In genomic region chr6:137125433-137125832, GRCm38 (mm10) we compare ENCODE assay signal across 11 mouse cellular contexts. TPM values are rescaled to one million over a fixed set of nuclear protein-coding genes. Genes with fewer than 3 reads are reported as not detected.
DNase-seq lines count a peak whose midpoint lies in the region; ATAC-seq lines count a peak whose summit lies in the region.
"Had no signal": no experiment of that assay in that cellular context is flagged by ENCODE, and none has a peak within 500 bp of the region (broad histone marks: within the 10 kb centered on the region; RNA-seq: fewer than 3 reads in every experiment).

No protein-coding gene starts in this region.

- H3K4me3 ChIP-seq in heart, embryonic 13.5 days = no peak overlapping the region
- H3K4me3 ChIP-seq in limb, embryonic 10.5 days = no peak overlapping the region
- H3K4me3 ChIP-seq: limb, embryonic 12.5 days; midbrain, embryonic 10.5 days had no signal

- WGBS in heart, embryonic 13.5 days = 39% methylated on average over 9 of the region's 9 CpGs
- 75% methylated on average over 9 of the region's 9 CpGs for WGBS in limb, embryonic 10.5 days

- H3K27me3 ChIP-seq in heart, embryonic 13.5 days (replicated peaks) = no peaks in the 10 kb centered on the region
- H3K27me3 ChIP-seq in limb, embryonic 10.5 days (ENCODE audit: low read depth, poor library complexity, severe bottlenecking) = no peaks in the 10 kb centered on the region
- H3K27me3 ChIP-seq: limb, embryonic 12.5 days had no signal

- no peaks in the 10 kb centered on the region for H3K36me3 ChIP-seq in heart, embryonic 13.5 days
- H3K36me3 ChIP-seq in limb, embryonic 10.5 days = no peaks in the 10 kb centered on the region
- H3K36me3 ChIP-seq: limb, embryonic 12.5 days; midbrain, embryonic 10.5 days had no signal

- peak overlapping the region; percentile 48; the same call in 1 of the 2 replicates for H3K27ac ChIP-seq in heart, embryonic 13.5 days (replicated peaks)
- no peak overlapping the region for H3K27ac ChIP-seq in limb, embryonic 10.5 days
- H3K27ac ChIP-seq: limb, embryonic 12.5 days; midbrain, embryonic 10.5 days had no signal

- ATAC-seq in heart, embryonic 13.5 days (ENCODE audit: extremely low read depth, insufficient number of reproducible peaks, low FRiP score, low TSS enrichment) = no peak

- intact Hi-C loops in heart, postnatal 10 days (cut with DNase I) = no loop called here

- H3K4me1 ChIP-seq in heart, embryonic 13.5 days = peaks cover 28% of the 10 kb centered on the region; the same call in 1 of the 2 replicates
- peaks cover 19% of the 10 kb centered on the region for H3K4me1 ChIP-seq in limb, embryonic 10.5 days
- H3K4me1 ChIP-seq: midbrain, embryonic 10.5 days had no signal

- no peak overlapping the region for H3K9ac ChIP-seq in heart, embryonic 13.5 days
- H3K9ac ChIP-seq: limb, embryonic 12.5 days had no signal

- no peak for DNase-seq in heart, postnatal 10 days
- peak; percentile 49 for DNase-seq in 3134 (ENCODE audit: extremely low read depth, insufficient read length, low spot score)
- DNase-seq in Muller cell, postnatal 12 days (ENCODE audit: inconsistent ontology term) = peak; percentile 64
- peak; percentile 24 for DNase-seq in limb, embryonic 10.5 days (ENCODE audit: low spot score)
- DNase-seq in cerebellum, adult 9-11 months = no peak
- DNase-seq in layer of hippocampus, adult 11-12 months (ENCODE audit: low spot score) = no peak
- DNase-seq: gastrocnemius, postnatal 25 days; lung, adult 2 months had no signal

- H3K4me2 ChIP-seq in heart, embryonic 13.5 days = no peak overlapping the region
- H3K4me2 ChIP-seq: limb, embryonic 12.5 days had no signal

- no peaks in the 10 kb centered on the region for H3K9me3 ChIP-seq in heart, embryonic 13.5 days
- no peaks in the 10 kb centered on the region for H3K9me3 ChIP-seq in limb, embryonic 10.5 days (replicated peaks)
- H3K9me3 ChIP-seq: midbrain, embryonic 10.5 days had no signal

RNA-seq across cellular contexts. Expression of gene Rerg, which starts 44.9 kb away (rescaled TPM):
- polyA plus RNA-seq in heart, embryonic 13.5 days (2015; fragmentation: Nextera tagmentation; extraction: Ambion mirVana) = 4.5 and 5.2 TPM in 2 replicates
- 1 to 10 TPM; 8.9 to 9.4 TPM for total RNA-seq in heart, postnatal 10 days (2021)
- 1.2 and 1.3 TPM in 2 replicates for polyA plus RNA-seq in limb, embryonic 10.5 days (2016; fragmentation: Nextera tagmentation; extraction: Ambion mirVana)

Comparison
In these comparisons a context has a peak if more than half of its experiments do, and no peak if none do; other contexts are left out.
1. DNase-seq: peak in 3134 (single experiment), Muller cell, postnatal 12 days (single experiment) and limb, embryonic 10.5 days (single experiment); none in heart, postnatal 10 days (0 of 2), cerebellum, adult 9-11 months (single experiment) and layer of hippocampus, adult 11-12 months (single experiment).